Mouse (Mus musculus) brain, adult 2 months (tissue): Measurements from ENCODE around the gene Mapre1.
A peak's percentile ranks its signal among the peaks of the same experiment; 100 is the strongest.
"Not testable (repeated sequence)": the region's sequence is repeated elsewhere in the genome, so short reads cannot be mapped to it uniquely, and the experiment has no call there.

ENCODE experiments used
- DNase-seq: peaks from one replicate; pipeline ENCODE4 v3.0.0; 2011; ENCODE audit warnings: low read depth, low spot score

Mapre1 gene

GRCm38 (mm10) chr2:153740500-153741436 lies at the start of gene Mapre1:
Gene Mapre1, plus strand, starts transcription at chr2:153741274.
- DNase-seq, result peak; percentile 100

GRCm38 (mm10) chr2:153693413-153693812 lies 47.7 kb upstream of the Mapre1 start:
- not testable (repeated sequence) for DNase-seq

GRCm38 (mm10) chr2:153694462-153695085 lies 46.5 kb upstream of the Mapre1 start:
- DNase-seq, result peak; percentile 24

- no peak for DNase-seq
Measured at GRCm38 (mm10) chr2:153696352-153696751, 44.7 kb upstream of the Mapre1 start, which contains the start of gene Dnmt3c. Gene Dnmt3c, plus strand, starts transcription at chr2:153696652.

- DNase-seq, result no peak
Measured at GRCm38 (mm10) chr2:153703389-153703788, 37.7 kb upstream of the Mapre1 start.

- DNase-seq, result peak; percentile 53
Measured at GRCm38 (mm10) chr2:153710701-153711330, 30.3 kb upstream of the Mapre1 start.

- DNase-seq, result peak; percentile 75
Measured at GRCm38 (mm10) chr2:153712646-153713091, 28.4 kb upstream of the Mapre1 start.

- DNase-seq, result peak; percentile 88
Measured at GRCm38 (mm10) chr2:153713227-153713626, 27.8 kb upstream of the Mapre1 start.

GRCm38 (mm10) chr2:153717861-153718260 lies 23.2 kb upstream of the Mapre1 start:
- DNase-seq, result not testable (repeated sequence)

- no peak for DNase-seq
Measured at GRCm38 (mm10) chr2:153723098-153723497, 18.0 kb upstream of the Mapre1 start.

GRCm38 (mm10) chr2:153724424-153724823 lies 16.6 kb upstream of the Mapre1 start:
- no peak for DNase-seq

- peak; percentile 78 for DNase-seq
Measured at GRCm38 (mm10) chr2:153724871-153725270, 16.2 kb upstream of the Mapre1 start.

- no peak for DNase-seq
Measured at GRCm38 (mm10) chr2:153725291-153725690, 15.8 kb upstream of the Mapre1 start.

- DNase-seq, result no peak
Measured at GRCm38 (mm10) chr2:153734033-153734432, 7.0 kb upstream of the Mapre1 start.

- DNase-seq, result peak; percentile 61
Measured at GRCm38 (mm10) chr2:153741437-153742065, 477 bp downstream of the Mapre1 start.

GRCm38 (mm10) chr2:153747994-153748393 lies 6.9 kb downstream of the Mapre1 start:
- no peak for DNase-seq

GRCm38 (mm10) chr2:153750363-153750762 lies 9.3 kb downstream of the Mapre1 start:
- DNase-seq, result peak; percentile 11

- DNase-seq, result no peak
Measured at GRCm38 (mm10) chr2:153762121-153762520, 21.0 kb downstream of the Mapre1 start.

- DNase-seq, result no peak
Measured at GRCm38 (mm10) chr2:153767484-153767883, 26.4 kb downstream of the Mapre1 start.

GRCm38 (mm10) chr2:153768881-153769280 lies 27.8 kb downstream of the Mapre1 start:
- no peak for DNase-seq

GRCm38 (mm10) chr2:153772950-153773349 lies 31.9 kb downstream of the Mapre1 start:
- no peak for DNase-seq

GRCm38 (mm10) chr2:153775472-153775871 lies 34.4 kb downstream of the Mapre1 start:
- DNase-seq, result no peak
